Mouse (Mus musculus) forelimb bud, embryonic 11.5 days (tissue): ENCODE results near the gene Mta3.
A peak's percentile ranks its signal among the peaks of the same experiment; 100 is the strongest.
"Not testable (repeated sequence)": the region's sequence is repeated elsewhere in the genome, so short reads cannot be mapped to it uniquely, and the experiment has no call there.

Experiments
- DNase-seq: peaks from one replicate; pipeline ENCODE4 v3.0.0-alpha.2; 2012; ENCODE audit warnings: low read depth, low spot score

Mta3 gene

DNA sequence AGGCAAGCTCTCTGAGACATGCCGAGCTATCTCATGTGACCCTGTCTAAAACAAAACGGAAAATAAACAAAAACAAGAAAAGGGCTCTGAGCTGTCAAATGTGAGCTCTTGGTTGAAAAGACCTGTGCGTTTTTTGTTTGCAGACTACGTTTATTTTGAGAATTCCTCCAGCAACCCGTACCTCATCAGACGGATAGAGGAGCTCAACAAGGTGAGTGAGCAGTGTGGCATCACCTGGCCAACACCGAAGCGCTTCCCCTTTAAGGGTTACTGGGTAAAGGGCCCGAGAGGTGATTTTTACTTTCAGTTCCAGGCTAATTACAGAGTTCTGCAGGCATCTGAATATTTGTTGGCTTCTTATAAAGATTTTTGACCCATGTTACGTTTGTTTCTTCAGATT lies 2.3 kb downstream of the Mta3 start:
- DNase-seq: no peak

GRCm38 (mm10) chr17:83708891-83709290 lies 2.9 kb downstream of the Mta3 start:
- DNase-seq: no peak

DNA sequence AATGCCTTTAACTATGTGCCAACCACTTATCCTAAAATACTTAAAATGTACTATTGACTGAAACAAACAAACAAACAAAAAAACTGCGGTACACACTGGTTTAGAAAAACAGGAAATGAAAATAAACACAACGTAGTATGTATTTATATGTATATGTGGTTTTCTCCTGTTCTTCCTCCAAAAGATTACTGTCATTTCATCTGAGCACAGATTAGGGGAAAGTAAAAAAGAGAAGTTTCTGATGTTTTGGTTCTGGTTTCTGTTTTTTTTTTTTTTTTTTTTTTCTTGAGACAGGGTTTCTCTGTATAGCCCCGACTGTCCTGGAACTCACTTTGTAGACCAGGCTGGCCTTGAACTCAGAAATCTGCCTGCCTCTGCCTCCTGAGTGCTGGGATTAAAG lies 3.6 kb downstream of the Mta3 start:
- DNase-seq: not testable (repeated sequence)

DNA sequence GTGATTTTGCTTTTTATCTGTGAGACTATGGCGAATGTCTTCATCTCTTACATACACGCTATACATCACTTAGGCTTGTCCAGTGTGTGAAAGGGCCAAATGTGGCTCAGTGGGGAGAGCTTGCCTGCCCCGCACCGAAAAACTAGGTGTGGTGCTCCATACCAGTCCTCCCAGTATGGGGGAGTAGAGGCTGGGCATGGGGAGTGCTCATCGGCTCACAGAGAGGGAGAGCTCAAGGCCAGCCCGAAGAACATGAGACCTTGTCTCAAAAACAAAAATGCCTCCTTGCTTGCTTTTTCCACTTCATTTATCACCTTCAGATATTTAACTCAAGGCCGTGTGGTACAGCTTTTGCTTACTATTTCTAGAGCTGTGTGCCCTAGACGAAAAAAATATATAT lies 4.7 kb downstream of the Mta3 start:
- DNase-seq: no peak

- DNase-seq: no peak
Measured at GRCm38 (mm10) chr17:83712341-83712740, 6.4 kb downstream of the Mta3 start.

DNA sequence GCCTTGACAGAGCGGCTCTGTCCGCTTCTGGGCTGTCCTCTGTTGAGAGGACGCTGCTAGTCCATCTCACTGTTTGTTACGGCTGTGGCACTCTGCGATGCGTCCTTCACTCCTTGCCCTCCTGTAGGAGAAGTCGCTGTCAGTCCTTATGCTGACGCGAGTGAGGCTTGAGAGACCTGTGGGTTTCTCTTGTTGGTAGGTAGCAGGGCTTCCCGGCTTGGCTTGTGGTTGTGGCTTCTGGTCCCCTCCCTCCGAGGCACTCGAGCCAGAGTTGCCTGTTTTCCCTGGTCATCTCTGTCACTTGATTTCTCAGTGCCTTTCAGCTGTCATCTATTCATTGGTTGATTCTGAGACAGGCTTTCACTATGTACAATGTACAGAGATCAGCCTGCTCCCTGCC lies 14.5 kb downstream of the Mta3 start:
- DNase-seq: no peak

DNA sequence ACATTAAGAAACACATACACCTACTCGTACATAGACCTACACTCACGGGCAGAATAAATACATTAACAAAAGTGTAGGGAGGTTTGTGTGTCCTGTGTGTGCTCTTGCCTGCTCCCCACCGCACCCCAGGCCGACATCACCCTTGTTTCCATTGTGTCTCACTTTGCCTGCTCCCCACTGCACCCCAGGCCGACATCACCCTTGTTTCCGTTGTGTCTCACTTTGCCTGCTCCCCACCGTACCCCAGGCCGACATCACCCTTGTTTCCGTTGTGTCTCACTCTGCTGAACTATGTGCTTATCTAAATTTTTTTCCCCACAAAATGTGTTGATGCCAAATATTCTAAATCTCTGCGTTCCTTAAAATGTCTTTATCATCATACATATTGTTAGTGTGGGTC lies 15.2 kb downstream of the Mta3 start:
- no peak for DNase-seq

DNA sequence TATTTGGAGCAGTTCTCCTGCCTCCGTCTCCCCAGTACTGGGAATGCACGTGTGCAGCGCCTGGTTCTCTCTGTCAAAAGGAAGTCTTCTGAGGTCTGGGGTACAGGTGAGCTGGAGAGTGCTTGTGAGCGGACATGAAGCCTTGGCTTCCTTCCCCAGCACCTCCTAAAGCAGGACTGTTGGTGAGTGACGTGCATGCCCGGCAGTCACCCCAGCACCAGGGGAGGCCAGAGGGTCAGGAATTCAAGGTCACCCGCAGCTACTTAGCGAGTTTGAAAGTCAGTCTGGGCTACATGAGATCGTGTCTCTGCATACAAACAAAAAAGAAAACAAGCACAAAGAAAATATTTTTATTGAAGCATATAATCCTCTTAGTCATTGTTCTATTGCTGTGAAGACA lies 17.1 kb downstream of the Mta3 start:
- no peak for DNase-seq

DNA sequence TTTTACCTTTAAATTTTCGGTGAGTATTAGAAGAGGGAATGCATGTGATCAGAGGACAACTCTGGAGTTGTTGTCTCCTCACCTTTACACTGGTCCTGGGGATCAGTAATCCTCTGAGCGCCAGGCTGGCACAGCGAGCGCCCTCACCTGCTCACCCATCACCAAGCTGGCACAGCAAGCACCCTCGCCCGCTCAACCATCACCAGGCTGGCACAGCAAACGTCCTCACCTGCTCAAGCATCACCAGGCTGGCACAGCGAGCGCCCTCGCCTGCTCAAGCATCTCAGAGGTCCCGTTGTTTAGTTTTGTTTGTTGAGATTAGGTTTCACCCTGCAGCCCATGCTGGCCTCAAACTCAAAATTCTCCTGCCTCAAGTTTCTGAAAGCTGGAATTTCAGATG lies 20.5 kb downstream of the Mta3 start:
- no peak for DNase-seq

DNA sequence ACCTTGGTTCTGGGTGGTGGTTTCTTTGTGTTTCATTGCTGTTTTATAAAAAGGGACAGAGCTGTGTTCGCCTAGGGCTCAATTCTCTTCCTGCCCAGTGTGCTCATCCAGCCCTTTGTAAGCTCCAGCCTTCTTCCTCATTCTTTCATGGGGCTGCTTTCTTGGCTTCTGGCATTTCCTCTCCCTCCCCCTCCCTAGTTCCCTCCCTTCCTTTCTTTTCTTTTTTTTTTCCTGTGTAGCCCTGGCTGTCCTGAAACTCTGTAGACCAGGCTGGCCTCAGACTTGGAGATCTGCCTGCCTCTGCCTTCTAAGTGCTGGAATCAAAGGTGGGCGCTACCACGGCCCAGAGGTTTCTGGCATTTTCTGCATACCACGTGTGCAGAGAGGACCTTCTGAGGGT lies 21.7 kb downstream of the Mta3 start:
- DNase-seq: no peak

- no peak for DNase-seq
Measured at GRCm38 (mm10) chr17:83729029-83729428, 23.1 kb downstream of the Mta3 start.

DNA sequence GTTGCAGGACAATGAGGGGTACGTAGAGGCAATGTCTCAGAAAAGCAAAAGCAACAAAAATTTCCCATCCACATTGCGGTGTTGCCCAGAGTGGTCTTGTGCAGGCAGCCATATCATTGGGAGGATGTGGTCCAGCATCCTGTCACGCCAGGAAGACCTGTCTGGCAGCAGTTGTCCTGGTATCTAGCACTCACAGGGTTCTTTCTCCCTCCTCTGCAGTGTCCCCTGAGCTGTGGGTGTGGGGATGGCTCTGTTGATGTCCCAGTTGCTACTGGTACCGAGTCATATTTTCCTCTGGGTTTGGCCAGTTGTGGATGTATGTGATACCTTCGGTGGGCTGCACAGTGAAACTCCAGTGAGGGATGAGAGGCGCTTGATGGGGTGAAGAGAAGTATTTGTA lies 24.2 kb downstream of the Mta3 start:
- no peak for DNase-seq

GRCm38 (mm10) chr17:83732166-83732629 lies 26.2 kb downstream of the Mta3 start:
- peak; percentile 27 for DNase-seq

GRCm38 (mm10) chr17:83732801-83733200 lies 26.8 kb downstream of the Mta3 start:
- DNase-seq: peak; percentile 51

DNA sequence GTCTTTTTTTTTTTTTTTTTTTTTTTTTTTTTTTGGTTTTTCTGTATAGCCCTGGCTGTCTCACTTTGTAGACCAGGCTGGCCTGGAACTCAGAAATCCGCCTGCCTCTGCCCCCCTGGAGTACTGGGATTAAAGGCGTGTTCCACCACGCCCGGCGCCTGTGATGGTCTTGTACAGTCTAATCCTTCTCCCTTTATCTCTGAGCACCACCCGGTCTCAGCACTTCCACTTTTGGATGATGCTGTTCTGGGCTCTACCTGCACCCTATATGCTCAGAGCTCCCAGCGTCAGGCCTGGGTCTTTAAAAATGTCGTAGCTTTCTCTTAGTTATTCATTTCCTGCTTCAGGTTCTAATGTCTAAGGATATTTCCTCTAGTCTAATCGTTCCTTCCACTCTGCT lies 30.7 kb downstream of the Mta3 start:
- no peak for DNase-seq

GRCm38 (mm10) chr17:83737775-83738174 lies 31.8 kb downstream of the Mta3 start:
- DNase-seq: no peak

GRCm38 (mm10) chr17:83740135-83740676 lies 34.2 kb downstream of the Mta3 start:
- no peak for DNase-seq

DNA sequence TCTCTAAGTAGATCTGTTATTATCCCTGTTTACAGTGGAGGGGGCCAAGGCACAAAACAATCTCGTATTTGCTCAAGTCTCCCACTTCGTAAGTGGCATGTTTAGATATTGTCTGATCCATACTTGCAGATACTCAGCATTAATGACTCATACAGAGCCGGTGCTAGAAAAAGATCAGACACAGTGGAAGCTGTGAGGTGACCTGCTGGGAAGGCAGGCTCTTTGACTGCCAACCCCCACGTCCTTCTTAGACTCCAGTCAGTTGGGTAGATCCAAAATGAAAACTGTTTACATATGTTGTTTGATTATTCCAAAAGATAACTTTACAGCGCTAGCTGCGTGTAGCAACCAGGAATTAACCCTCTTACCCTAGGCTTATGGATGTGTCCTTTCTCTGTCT lies 35.3 kb downstream of the Mta3 start:
- no peak for DNase-seq

DNA sequence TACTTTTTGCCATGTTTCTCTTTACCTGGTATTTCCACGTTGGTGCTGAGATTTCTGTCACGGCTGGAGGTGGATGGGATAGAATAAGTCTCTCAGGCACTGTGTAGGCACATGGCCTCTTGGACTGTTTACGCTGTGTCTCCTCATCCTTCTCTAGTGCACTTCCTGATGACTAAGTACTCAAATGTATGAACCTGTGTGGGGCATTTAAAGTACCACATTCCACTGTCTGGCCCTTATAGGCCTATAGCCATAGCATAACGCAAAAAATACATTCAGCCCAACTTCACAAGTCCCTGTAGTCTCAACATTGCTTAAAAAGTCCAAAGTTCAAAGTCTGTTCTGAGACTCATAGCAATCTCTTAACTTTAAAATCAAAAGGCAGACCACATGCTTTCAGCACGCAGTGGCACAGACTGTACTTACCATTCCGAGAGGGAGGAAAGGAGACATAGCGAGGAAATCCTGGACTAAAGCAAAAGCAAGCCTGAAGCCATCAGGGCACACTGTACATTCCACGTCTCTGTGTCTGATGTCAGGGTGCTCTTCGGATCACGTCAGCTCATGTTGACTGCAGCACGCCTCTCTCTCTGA lies 38.4 kb downstream of the Mta3 start:
- DNase-seq: no peak

DNA sequence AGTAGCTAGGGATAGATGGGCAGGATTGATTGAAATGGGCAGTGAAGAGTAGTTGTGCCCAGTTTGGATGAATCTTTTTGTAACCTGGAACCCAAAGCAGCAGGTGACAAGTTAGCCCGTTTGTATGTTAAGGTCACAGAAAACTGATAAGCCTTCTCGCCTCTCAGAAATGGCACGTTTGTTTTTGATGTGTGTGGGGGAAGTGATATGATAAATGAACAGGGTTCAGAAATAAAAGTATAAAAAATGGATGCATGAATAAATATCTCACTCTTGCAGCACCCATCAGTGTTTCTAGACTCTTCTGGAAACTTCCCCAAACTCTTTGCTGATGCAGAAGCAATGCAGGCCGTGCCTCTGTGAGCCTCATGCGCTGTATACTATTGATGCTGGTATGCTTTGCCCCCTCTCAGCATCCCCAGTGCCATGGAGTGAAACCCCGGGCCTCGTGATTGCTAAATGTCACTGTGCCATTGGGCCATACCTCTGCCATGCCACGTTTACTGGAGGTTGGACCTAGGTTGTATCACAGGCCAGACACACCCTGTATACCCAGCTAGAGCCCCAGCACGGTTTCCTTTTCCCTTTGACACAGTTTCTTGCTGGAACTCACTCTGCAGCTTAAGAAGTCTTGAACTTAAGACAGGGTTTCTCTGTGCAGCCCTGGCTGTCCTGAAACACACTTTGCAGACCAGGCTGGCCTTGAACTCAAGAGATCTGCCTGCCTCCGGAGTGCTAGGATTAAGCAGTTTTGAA lies 41.6 kb downstream of the Mta3 start:
- no peak for DNase-seq

- no peak for DNase-seq
Measured at GRCm38 (mm10) chr17:83750216-83750950, 44.4 kb downstream of the Mta3 start.

- DNase-seq: no peak
Measured at GRCm38 (mm10) chr17:83753112-83753899, 47.3 kb downstream of the Mta3 start.
